Mouse (Mus musculus): ENCODE data around the gene Uggt2.
A peak's percentile ranks its signal among the peaks of the same experiment; 100 is the strongest.
"Not testable (repeated sequence)": the region's sequence is repeated elsewhere in the genome, so short reads cannot be mapped to it uniquely, and the experiment has no call there.

Uggt2 gene

GRCm38 (mm10) chr14:118981711-118982428, 117.4 kb downstream of the Uggt2 start:
- DNase-seq (ENCODE audit: low read depth, low spot score) = not testable (repeated sequence)

GRCm38 (mm10) chr14:118980890-118981289, 118.3 kb downstream of the Uggt2 start:
- no peak for DNase-seq (ENCODE audit: low read depth, low spot score)

DNA sequence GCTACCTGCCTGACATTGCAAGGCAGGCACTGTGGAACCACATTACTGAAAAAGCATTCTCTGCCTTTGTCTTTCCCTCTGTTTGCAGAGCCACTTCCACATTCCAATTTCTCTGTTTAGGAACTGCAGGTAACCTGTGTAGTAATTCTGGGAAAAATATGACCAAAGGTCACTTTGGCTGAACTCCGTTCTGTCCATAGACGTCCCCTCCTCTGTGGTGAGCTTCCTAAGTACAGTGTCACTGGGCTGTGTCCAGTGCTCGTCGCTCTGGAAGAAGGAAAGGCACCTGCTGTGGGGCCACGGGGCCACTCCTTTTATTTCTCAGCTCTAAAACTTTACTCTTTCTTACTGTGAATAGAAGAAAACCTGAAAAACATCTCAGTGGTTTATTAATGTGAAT, 118.9 kb downstream of the Uggt2 start:
- DNase-seq (ENCODE audit: low read depth, low spot score) = no peak

GRCm38 (mm10) chr14:118979571-118980325, 119.5 kb downstream of the Uggt2 start:
- no peak for DNase-seq (ENCODE audit: low read depth, low spot score)

DNA sequence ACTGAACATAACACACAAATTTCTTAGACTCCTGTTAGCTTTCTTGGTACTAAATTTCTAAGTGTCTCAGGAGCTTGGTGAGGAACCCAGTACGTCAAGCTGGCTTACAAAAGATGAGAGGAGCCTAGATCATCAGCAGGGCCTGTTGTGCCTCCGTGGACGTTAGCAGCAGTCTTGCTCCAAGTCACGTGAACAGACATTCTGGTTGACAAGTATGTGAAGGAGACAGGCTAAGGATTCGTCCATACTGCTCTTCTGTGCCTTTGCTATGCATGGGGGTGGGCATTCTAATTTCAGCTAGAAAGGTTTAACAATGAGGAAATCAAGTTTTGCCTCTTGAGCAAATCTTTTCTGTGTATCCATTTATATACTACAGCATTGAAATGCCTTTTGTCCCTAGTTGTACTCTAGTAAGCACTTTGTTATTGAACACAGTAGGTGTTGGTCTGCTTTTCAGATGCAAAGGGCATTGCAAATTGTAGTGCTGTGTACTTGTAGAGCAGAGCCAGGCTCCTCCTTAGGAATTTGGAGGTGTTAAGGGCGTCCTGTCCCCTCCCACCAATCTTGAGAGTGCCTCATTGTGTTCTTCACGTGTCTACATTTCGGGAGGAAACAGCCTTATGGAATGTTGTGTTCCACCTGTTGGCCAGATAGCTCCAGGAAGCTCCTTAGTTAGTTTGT, 122.0 kb downstream of the Uggt2 start:
- peak; percentile 97 for DNase-seq (ENCODE audit: low read depth, low spot score)

GRCm38 (mm10) chr14:118972268-118972667, 127.0 kb downstream of the Uggt2 start:
- DNase-seq (ENCODE audit: low read depth, low spot score) = no peak

- DNase-seq (ENCODE audit: low read depth, low spot score) = peak; percentile 63
Measured at GRCm38 (mm10) chr14:118967646-118968045, 131.6 kb downstream of the Uggt2 start.

GRCm38 (mm10) chr14:118965356-118966000, 133.8 kb downstream of the Uggt2 start:
- DNase-seq (ENCODE audit: low read depth, low spot score) = no peak

GRCm38 (mm10) chr14:118958010-118958409, 141.2 kb downstream of the Uggt2 start:
- no peak for DNase-seq (ENCODE audit: low read depth, low spot score)

GRCm38 (mm10) chr14:118951912-118952583, 147.2 kb downstream of the Uggt2 start:
- DNase-seq (ENCODE audit: low read depth, low spot score) = no peak

DNA sequence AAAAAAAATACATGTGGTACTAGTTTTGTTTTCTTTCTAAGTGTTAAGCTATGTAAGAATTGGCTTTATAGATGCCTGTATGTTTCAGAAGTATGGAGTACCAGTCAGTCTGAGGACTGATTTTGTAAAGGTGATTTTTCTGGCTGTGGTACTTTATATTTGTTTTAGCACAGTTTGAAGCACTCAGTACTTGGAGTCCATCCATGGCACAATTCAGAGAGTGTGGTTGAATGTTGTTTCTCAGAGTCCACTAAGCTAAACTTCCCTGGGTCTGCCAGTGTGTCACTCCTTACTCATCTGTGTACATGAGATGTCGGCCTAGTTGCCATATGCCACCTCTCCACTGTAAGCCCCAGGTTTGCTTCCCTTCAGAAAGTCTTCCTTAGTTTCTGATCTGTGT, 150.4 kb downstream of the Uggt2 start:
- no peak for DNase-seq (ENCODE audit: low read depth, low spot score)

- no peak for DNase-seq (ENCODE audit: low read depth, low spot score)
Measured at GRCm38 (mm10) chr14:118944702-118945101, 154.5 kb downstream of the Uggt2 start.

DNA sequence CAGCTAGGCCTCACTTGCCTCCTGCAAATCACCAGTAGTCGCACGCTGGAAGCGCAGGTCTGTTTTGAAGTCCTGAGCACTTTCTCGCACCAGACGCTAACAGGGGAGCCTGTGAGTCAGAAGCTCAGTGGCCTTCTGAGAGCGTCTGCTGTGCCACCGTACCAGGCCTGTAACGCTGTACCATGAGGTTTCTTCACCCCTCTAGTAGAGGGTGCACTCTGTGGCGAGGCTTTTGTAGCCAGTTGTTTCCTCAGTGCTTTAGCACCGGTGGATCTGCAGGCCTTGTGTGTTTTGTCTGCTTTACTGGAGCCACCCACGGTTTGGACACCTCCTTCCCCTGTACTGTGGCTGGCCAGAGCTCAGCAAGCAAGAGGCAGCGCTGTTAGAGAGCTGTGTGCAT, 157.2 kb downstream of the Uggt2 start:
- DNase-seq (ENCODE audit: low read depth, low spot score) = no peak

DNA sequence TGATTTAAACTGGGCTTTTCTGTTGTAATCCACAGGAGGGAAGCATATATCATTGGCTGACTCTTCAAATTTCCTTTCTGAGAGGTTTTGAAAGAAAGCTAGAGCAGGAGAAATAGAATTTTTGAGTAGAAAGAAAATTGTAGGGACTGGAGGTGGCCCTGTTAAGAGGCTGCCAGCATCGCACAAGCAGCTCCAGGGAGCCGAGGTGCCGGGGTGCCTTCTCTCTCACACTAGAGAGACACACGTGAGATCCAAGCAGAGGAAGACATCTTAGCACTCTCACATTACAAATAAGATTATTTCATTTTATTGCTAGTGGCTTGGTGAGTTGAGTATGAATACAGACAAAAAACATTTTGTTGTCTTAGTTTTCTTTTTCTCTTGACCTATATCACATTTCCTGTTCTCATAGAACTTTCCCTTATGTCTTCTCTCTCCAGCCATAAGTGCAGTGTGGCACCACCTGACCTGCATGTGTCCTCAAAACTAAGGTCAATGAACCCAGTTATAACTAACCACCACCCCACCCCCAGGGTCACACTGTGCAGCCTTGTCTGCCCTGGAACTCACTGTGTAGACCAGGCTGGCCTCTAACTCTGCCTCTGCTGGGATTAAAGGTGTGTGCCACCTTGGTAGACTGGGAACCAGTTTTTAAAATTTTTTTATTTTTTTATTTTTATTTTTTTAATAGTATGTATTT, 158.3 kb downstream of the Uggt2 start:
- DNase-seq (ENCODE audit: low read depth, low spot score) = no peak

DNA sequence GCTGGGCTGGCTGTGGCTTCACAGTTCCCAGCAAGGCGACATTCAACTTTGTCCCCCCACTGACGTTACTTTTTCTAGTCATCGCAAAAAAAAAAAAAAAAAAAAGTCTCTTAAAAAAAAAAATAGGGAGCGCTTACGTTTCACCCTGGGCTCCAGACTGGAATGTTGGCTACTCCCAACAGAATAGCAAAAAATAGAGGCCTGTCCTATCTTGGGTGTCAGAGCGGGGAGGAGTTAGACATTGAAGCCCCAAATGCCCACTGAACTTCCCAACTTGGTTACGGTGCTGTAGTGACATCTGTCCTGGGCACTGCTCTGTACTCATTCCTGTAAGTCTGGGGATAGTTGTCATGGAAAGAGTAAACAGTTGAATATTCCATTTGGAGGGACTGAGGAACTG, 160.7 kb downstream of the Uggt2 start:
- peak; percentile 58 for DNase-seq (ENCODE audit: low read depth, low spot score)

DNA sequence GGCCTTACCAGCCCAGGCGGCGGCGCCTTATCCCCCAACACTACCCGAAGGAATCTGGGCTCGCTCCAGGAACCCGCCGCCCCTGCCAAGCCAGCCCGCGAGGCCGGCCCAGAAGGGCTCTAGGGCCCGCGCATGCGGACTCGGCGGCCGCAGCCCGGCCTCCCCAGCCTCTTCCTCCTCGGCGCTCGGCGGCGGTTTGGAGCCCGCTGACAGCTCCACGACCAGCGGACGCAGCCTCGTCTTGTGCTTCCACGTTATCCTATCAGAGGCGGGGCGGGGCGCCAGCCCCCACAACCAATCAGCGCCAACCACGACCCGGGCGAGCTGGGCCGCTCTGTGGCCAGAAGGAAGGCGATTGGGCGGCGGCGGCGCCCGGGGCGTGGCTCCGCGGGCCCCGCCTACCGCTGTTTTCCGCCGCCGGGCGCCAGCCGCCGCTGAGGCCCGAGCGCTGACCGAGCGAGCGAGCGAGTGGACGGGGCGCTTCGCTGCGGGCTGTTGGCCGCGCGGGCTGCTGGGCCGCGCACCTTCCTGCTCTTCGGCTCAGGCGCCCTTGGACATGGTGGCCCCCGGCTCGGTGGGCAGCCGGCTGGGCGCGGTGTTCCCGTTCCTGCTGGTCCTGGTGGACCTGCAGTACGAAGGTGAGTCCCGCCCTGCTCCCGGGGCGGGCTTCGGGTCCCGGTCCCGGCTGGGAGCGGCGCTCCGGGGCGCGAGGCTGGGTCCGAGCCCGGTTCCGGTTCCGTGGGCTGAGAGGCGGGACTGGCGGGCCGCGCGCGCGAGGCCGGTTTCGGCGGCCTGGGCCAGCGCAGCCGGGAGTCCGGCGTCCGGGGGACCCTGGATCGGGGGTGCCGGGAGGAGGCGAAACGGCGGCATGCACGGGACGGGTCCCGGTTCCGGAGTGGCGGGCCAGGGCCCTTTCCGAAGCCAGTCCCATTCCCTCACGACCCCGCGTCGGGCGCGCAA, 161.4 kb downstream of the Uggt2 start, which contains the start of gene Dnajc3:
Gene Dnajc3 (plus strand): TSS at position 444 of the 960 bp plus-strand sequence.
- DNase-seq (ENCODE audit: low read depth, low spot score) = peak; percentile 100

GRCm38 (mm10) chr14:118936952-118937351, 162.3 kb downstream of the Uggt2 start:
- DNase-seq (ENCODE audit: low read depth, low spot score) = no peak

- DNase-seq (ENCODE audit: low read depth, low spot score) = no peak
Measured at GRCm38 (mm10) chr14:118936236-118936635, 163.0 kb downstream of the Uggt2 start.
